Mouse (Mus musculus): ENCODE measurements at regions not wholly inside any gene's neighbourhood (a gene's known extent, or its start where the extent isn't known, plus 50 kb on each side); places are given as distances from the start of the nearest gene placed in this dataset.

GRCm38 (mm10) chr14:114857689-114858088 lies 234.3 kb upstream of the Gpc5 start:
- in situ Hi-C loops (cut with MboI, MseI): loop anchor here (5.0 to 10.0 kb wide), 2 partner anchors 115 to 517 kb away; no protein-coding TSS in a partner anchor

GRCm38 (mm10) chr14:114863585-114863984 lies 228.4 kb upstream of the Gpc5 start:
- in situ Hi-C loops (cut with MboI, MseI): no loop called here

- in situ Hi-C loops (cut with MboI, MseI): no loop called here
Observed at GRCm38 (mm10) chr14:114864102-114864501, 227.9 kb upstream of the Gpc5 start.

- in situ Hi-C loops (cut with MboI, MseI): no loop called here
Observed at GRCm38 (mm10) chr14:114869233-114869632, 222.8 kb upstream of the Gpc5 start.

- in situ Hi-C loops (cut with MboI, MseI): no loop called here
Observed at GRCm38 (mm10) chr14:114875101-114875500, 216.9 kb upstream of the Gpc5 start.

GRCm38 (mm10) chr14:114876427-114876826 lies 215.6 kb upstream of the Gpc5 start:
- in situ Hi-C loops (cut with MboI, MseI): no loop called here

GRCm38 (mm10) chr14:114877477-114877876 lies 214.5 kb upstream of the Gpc5 start:
- in situ Hi-C loops (cut with MboI, MseI): no loop called here

GRCm38 (mm10) chr14:114880291-114880690 lies 211.7 kb upstream of the Gpc5 start:
- in situ Hi-C loops (cut with MboI, MseI): no loop called here

- in situ Hi-C loops (cut with MboI, MseI): no loop called here
Observed at GRCm38 (mm10) chr14:114904109-114904508, 187.9 kb upstream of the Gpc5 start.

GRCm38 (mm10) chr14:114912271-114912670 lies 179.7 kb upstream of the Gpc5 start:
- in situ Hi-C loops (cut with MboI, MseI): loop anchor here (5.0 kb wide), 1 partner anchor 60 kb away; no protein-coding TSS in a partner anchor

- in situ Hi-C loops (cut with MboI, MseI): loop anchor here (5.0 kb wide), 1 partner anchor 59 kb away; no protein-coding TSS in a partner anchor
Observed at GRCm38 (mm10) chr14:114913238-114913637, 178.8 kb upstream of the Gpc5 start.

GRCm38 (mm10) chr14:114945744-114946143 lies 146.3 kb upstream of the Gpc5 start:
- in situ Hi-C loops (cut with MboI, MseI): no loop called here

- in situ Hi-C loops (cut with MboI, MseI): no loop called here
Observed at GRCm38 (mm10) chr14:114946321-114946720, 145.7 kb upstream of the Gpc5 start.

- in situ Hi-C loops (cut with MboI, MseI): no loop called here
Observed at GRCm38 (mm10) chr14:114948341-114949155, 143.5 kb upstream of the Gpc5 start.

GRCm38 (mm10) chr14:114949156-114949496 lies 142.9 kb upstream of the Gpc5 start:
- in situ Hi-C loops (cut with MboI, MseI): no loop called here

- in situ Hi-C loops (cut with MboI, MseI): no loop called here
Observed at GRCm38 (mm10) chr14:114952280-114952679, 139.7 kb upstream of the Gpc5 start.

- in situ Hi-C loops (cut with MboI, MseI): no loop called here
Observed at GRCm38 (mm10) chr14:114953070-114953665, 138.8 kb upstream of the Gpc5 start.

GRCm38 (mm10) chr14:114954287-114954686 lies 137.7 kb upstream of the Gpc5 start:
- in situ Hi-C loops (cut with MboI, MseI): no loop called here

- in situ Hi-C loops (cut with MboI, MseI): no loop called here
Observed at GRCm38 (mm10) chr14:114955572-114955971, 136.4 kb upstream of the Gpc5 start.

- in situ Hi-C loops (cut with MboI, MseI): no loop called here
Observed at GRCm38 (mm10) chr14:114960273-114960672, 131.7 kb upstream of the Gpc5 start.

- in situ Hi-C loops (cut with MboI, MseI): no loop called here
Observed at GRCm38 (mm10) chr14:114965941-114966340, 126.1 kb upstream of the Gpc5 start.

GRCm38 (mm10) chr14:114969020-114969419 lies 123.0 kb upstream of the Gpc5 start:
- in situ Hi-C loops (cut with MboI, MseI): no loop called here

- in situ Hi-C loops (cut with MboI, MseI): no loop called here
Observed at GRCm38 (mm10) chr14:114981120-114981519, 110.9 kb upstream of the Gpc5 start.
